Mouse (Mus musculus) T-helper 1 cell (primary cell): Measurements from ENCODE around the gene Zfp989.
"Not testable (repeated sequence)": the region's sequence is repeated elsewhere in the genome, so short reads cannot be mapped to it uniquely, and the experiment has no call there.

Experiments used
- in situ Hi-C: fragments of 300-600 bp; cut with MboI, MseI; formaldehyde crosslinking; loops from one replicate; pipeline ENCODE4 v1.15.1; 2025; ENCODE audit warnings: high pct_unique_total_duplicates

Gene Zfp989

DNA sequence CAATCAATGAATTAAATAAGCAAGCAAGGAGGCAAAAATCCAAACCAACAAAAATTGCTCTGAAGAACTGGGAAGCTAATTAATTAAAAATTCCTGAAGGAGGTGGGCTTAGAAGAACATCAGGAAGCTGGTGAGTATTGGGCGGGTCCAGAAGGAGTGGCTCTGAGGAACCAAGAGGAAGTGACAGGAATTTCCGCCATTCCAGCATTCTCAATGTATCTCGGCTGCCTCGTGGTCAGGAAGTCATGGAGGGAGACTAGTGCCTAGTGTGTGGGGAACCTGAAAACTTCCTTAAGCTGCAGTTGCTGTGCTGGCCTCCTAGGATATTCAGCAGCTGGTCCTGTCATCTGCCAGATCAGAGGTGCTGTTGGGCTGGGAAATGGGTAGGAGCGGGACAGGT, at the start of gene Zfp989:
TSS of gene Zfp989 (plus strand) at position 220 of the 400 bp plus-strand sequence.
- in situ Hi-C loops = loop anchor here (5.0 to 25.0 kb wide), 3 partner anchors 261 to 1534 kb away; no protein-coding TSS in a partner anchor

- in situ Hi-C loops = no loop called here
Observed at GRCm38 (mm10) chr4:146932311-146933082, 39.3 kb upstream of the Zfp989 start.

- in situ Hi-C loops = not testable (repeated sequence)
Observed at GRCm38 (mm10) chr4:146941691-146942090, 30.1 kb upstream of the Zfp989 start.

DNA sequence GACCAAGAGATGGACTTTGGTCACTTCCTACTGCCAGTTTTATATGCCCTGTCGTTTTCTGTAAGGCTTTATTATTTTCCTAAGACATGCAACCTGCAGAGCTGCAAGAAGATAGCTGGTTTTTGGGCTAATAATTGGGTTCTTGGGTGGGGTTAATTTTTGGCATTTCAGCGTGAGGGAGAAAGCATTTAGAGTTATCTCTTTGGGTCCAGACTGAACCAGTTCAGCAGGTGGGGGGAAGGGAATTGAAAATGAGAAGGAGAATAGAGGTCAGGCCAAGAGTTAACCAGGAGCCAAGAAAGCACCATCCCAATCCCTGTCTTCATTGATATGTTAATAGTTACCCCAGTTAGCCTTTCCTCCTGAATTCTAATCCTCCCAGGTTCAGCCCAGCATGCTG, 4.8 kb downstream of the Zfp989 start:
- in situ Hi-C loops = not testable (repeated sequence)

- in situ Hi-C loops = loop anchor here (5.0 kb wide), 1 partner anchor 521 kb away; no protein-coding TSS in a partner anchor
Observed at GRCm38 (mm10) chr4:147018400-147018799, 46.6 kb downstream of the Zfp989 start.

- in situ Hi-C loops = not testable (repeated sequence)
Observed at GRCm38 (mm10) chr4:147021550-147021949, 49.8 kb downstream of the Zfp989 start, which contains the start of gene Rex2. Rex2 (plus strand) TSS chr4:147021850.

DNA sequence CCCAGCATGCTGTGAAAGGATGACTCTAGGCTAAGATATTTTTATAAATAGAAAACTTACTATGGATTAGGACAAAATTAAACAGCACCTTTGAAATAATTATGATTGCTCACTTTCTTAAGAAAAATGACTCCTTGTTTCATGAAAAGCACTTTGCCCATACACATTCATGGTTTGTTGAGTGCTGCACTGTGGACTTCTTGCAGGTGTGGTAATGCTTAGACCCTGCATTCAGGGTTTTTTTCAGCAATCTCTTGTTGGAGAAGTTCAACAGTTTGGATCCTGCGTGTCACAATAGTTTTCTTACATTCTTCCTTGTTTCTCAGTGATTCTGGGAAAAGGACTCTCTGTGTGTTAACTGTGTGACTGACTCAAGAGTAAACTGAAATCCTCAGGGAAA, 54.6 kb downstream of the Zfp989 start:
- in situ Hi-C loops = not testable (repeated sequence)

DNA sequence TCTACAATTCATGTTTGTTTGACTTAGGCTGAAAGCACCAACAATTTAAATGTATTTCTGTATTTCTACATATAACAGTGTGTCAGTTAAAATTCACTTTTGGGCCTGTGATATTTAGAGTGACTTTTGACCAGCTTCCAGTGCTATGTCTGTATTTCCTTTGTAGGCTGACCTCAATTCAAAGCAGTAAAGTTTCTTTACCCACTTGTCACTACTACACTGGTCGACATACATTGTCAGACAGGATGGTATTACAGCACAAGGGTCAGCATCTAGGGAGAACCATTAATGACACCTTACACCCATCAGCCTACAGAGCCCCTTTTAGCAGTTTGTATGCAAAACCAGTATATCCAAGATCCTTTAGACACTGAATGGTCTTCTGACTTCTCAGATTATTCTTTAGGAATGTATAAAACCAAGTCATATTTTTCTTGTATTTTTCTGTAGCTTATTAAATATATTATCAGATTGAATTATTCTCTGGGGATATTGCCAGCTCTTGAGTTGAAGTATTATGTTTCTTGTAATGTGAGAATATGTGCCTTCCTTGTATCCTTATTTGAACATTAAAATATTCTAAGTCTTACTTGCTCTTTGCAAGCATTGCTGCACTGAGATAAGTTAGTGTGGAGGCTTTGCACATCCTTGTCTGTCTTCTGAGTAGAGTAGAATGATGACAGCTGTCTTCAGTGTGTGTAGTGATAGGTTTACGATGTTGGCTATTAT, 59.7 kb downstream of the Zfp989 start:
- in situ Hi-C loops = loop anchor here (5.0 kb wide), 2 partner anchors 864 to 1349 kb away; no protein-coding TSS in a partner anchor
